8 mouse cellular contexts compared by ENCODE assay signal in the genomic region with DNA sequence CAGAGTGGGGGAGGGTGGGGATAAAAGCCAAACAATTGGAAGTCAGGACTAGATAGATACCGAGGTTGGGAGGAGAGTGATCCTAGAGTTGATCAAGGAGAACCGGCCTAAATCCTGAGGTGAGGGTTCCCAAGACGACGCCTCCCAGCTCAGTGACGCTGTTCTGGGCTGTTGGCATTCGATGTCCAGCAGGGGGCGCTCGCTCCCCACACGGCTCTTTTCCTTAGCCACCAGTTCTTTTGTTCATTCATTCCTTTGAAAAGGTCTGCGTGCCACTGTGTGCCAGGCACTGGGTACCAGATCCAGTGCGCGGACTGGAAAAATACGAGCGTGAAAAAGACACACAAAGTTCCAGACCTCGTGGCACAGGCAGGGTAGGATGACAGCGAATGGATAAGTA. TPM values are rescaled to one million over a fixed set of nuclear protein-coding genes. Genes with fewer than 3 reads are reported as not detected.
DNase-seq lines count a peak whose midpoint lies in the region; ATAC-seq and TF ChIP-seq lines count a peak whose summit lies in the region.

No protein-coding gene starts in this region.

- H3K9ac ChIP-seq in heart, adult 2 months (ENCODE audit: low read depth, low read length), result no peak overlapping the region
- H3K9ac ChIP-seq in midbrain, embryonic 16.5 days (ENCODE audit: low read depth, low read length), result no peak overlapping the region

- ATAC-seq in midbrain, embryonic 16.5 days, result no peak

- no peaks in the 10 kb centered on the region for H3K79me2 ChIP-seq in heart, adult 2 months (replicated peaks; ENCODE audit: control insufficient read depth, insufficient read depth, low read length)

- peak; percentile 91 for TF ChIP-seq CTCF in heart, adult 2 months (IDR thresholded peaks at IDR 0.05)
- TF ChIP-seq CTCF in cortical plate, adult 2 months (IDR thresholded peaks at IDR 0.05; ENCODE audit: extremely low read depth, insufficient read depth, low read length), result peak; percentile 86
- TF ChIP-seq CTCF in spleen, adult 2 months (IDR thresholded peaks at IDR 0.05; ENCODE audit: extremely low read depth, insufficient read depth, insufficient read length, insufficient replicate concordance), result peak; percentile 97

- peak; percentile 56 to 77 for DNase-seq in heart, adult 2 months
- DNase-seq in heart, adult 11 months, result no peak
- peak; percentile 67 for DNase-seq in gastrocnemius, postnatal 14 days
- peak; percentile 52 to 77 for DNase-seq in kidney, adult 8-10 months
- DNase-seq in left cerebral cortex, postnatal 4 days, result peak; percentile 82
- peak in 1 of 2 experiments; percentile 70 for DNase-seq in spleen, adult 2 months (ENCODE audit: low read depth in 1 of 2, low spot score in 2 of 2)

- TF ChIP-seq POLR2A in heart, adult 2 months (IDR thresholded peaks at IDR 0.05; ENCODE audit: insufficient read depth, low read depth, low read length), result no peak
- TF ChIP-seq POLR2A in cortical plate, adult 2 months (IDR thresholded peaks at IDR 0.05; ENCODE audit: extremely low read depth, insufficient read depth, low read length), result no peak
- TF ChIP-seq POLR2A in spleen, adult 2 months (IDR thresholded peaks at IDR 0.05; ENCODE audit: low read depth, low read length), result no peak

- H3K27me3 ChIP-seq in heart, adult 2 months (ENCODE audit: control insufficient read depth, insufficient read depth, low read length), result no peaks in the 10 kb centered on the region
- H3K27me3 ChIP-seq in midbrain, embryonic 16.5 days (ENCODE audit: control insufficient read depth, insufficient read depth, low read depth, low read length), result no peaks in the 10 kb centered on the region
- no peaks in the 10 kb centered on the region for H3K27me3 ChIP-seq in spleen, adult 2 months (ENCODE audit: control insufficient read depth, insufficient read depth, low read length)

- no peak for TF ChIP-seq EP300 in heart, adult 2 months (IDR thresholded peaks at IDR 0.05; ENCODE audit: insufficient read depth, low read depth, low read length)

- peak overlapping the region; percentile 32 for H3K4me2 ChIP-seq in midbrain, embryonic 16.5 days (ENCODE audit: low read length)

- H3K4me3 ChIP-seq in heart, adult 2 months, result no peak overlapping the region
- no peak overlapping the region for H3K4me3 ChIP-seq in cortical plate, adult 2 months (ENCODE audit: insufficient read depth, low read length)
- H3K4me3 ChIP-seq in midbrain, embryonic 16.5 days (ENCODE audit: low read depth, low read length), result no peak overlapping the region
- H3K4me3 ChIP-seq in spleen, adult 2 months (ENCODE audit: extremely low read depth, insufficient read depth, insufficient read length), result no peak overlapping the region

- H3K27ac ChIP-seq in heart, adult 2 months, result no peak overlapping the region
- no peak overlapping the region for H3K27ac ChIP-seq in cortical plate, adult 2 months (ENCODE audit: insufficient read depth, low read length)
- H3K27ac ChIP-seq in midbrain, embryonic 16.5 days (ENCODE audit: low read length), result no peak overlapping the region
- no peak overlapping the region for H3K27ac ChIP-seq in spleen, adult 2 months (ENCODE audit: insufficient read depth, low read length)

- no peaks in the 10 kb centered on the region for H3K36me3 ChIP-seq in heart, adult 2 months (ENCODE audit: control insufficient read depth, insufficient read depth, low read length)
- H3K36me3 ChIP-seq in midbrain, embryonic 16.5 days (ENCODE audit: control insufficient read depth, insufficient read depth, low read length), result no peaks in the 10 kb centered on the region
- no peaks in the 10 kb centered on the region for H3K36me3 ChIP-seq in spleen, adult 2 months (ENCODE audit: control insufficient read depth, insufficient read depth, low read length)

- WGBS in heart, adult 2 months, result 5% methylated on average over 16 of the region's 16 CpGs
- 5% methylated on average over 16 of the region's 16 CpGs for WGBS in midbrain, embryonic 16.5 days
- WGBS in spleen, adult 2 months, result 6% methylated on average over 16 of the region's 16 CpGs

- intact Hi-C loops in heart, adult 2 months (cut with DNase I), result loop anchor here (2.0 to 5.0 kb wide), 3 partner anchors 46 to 255 kb away; no protein-coding TSS in a partner anchor
- intact Hi-C loops in gastrocnemius, postnatal 14 days (cut with DNase I; ENCODE audit: low total_unique reads), result loop anchor here (5.0 kb wide), 1 partner anchor 41 kb away; no protein-coding TSS in a partner anchor
- intact Hi-C loops in left cerebral cortex, postnatal 4 days (cut with DNase I), result no loop called here

- no peaks in the 10 kb centered on the region for H3K4me1 ChIP-seq in heart, adult 2 months (ENCODE audit: control insufficient read depth, insufficient read depth, low read length)
- no peaks in the 10 kb centered on the region for H3K4me1 ChIP-seq in cortical plate, adult 2 months (ENCODE audit: control insufficient read depth, insufficient read depth, low read length)
- no peaks in the 10 kb centered on the region for H3K4me1 ChIP-seq in midbrain, embryonic 16.5 days (ENCODE audit: control insufficient read depth, insufficient read depth, low read length)
- H3K4me1 ChIP-seq in spleen, adult 2 months (ENCODE audit: control insufficient read depth, insufficient read depth, insufficient read length), result no peaks in the 10 kb centered on the region

- H3K9me3 ChIP-seq in midbrain, embryonic 16.5 days (replicated peaks; ENCODE audit: control insufficient read depth, low read length, poor library complexity, severe bottlenecking), result no peaks in the 10 kb centered on the region

RNA-seq across cellular contexts. Expression of a gene that starts 17.3 kb away (rescaled TPM):
- not detected for total RNA-seq in heart, adult 2 months (2021)
- polyA plus RNA-seq in heart, adult 2 months (2012; rRNA removed), result not detected in 2 replicates
- polyA plus RNA-seq in cortical plate, adult 2 months (2012; rRNA removed), result not detected in 2 replicates
- total RNA-seq in gastrocnemius, postnatal 14 days (2021), result 1 to 10 TPM; 1.9 to 3.0 TPM
- total RNA-seq in left cerebral cortex, postnatal 4 days (2021), result not detected
- polyA plus RNA-seq in midbrain, embryonic 16.5 days (2015; fragmentation: Nextera tagmentation; extraction: Ambion mirVana), result 0.37 and 0.44 TPM in 2 replicates
- 0.11 and 0.42 TPM in 2 replicates for polyA plus RNA-seq in spleen, adult 2 months (2012; rRNA removed)

RNA-seq across cellular contexts. Expression of a gene that starts 17.7 kb away (rescaled TPM):
- not detected for total RNA-seq in heart, adult 2 months (2021)
- polyA plus RNA-seq in heart, adult 2 months (2012; rRNA removed), result not detected in 2 replicates
- not detected in 2 replicates for polyA plus RNA-seq in cortical plate, adult 2 months (2012; rRNA removed)
- not detected for total RNA-seq in gastrocnemius, postnatal 14 days (2021)
- not detected for total RNA-seq in left cerebral cortex, postnatal 4 days (2021)
- not detected in 2 replicates for polyA plus RNA-seq in midbrain, embryonic 16.5 days (2015; fragmentation: Nextera tagmentation; extraction: Ambion mirVana)
- polyA plus RNA-seq in spleen, adult 2 months (2012; rRNA removed), result 3.6 and 3.8 TPM in 2 replicates

RNA-seq across cellular contexts. Expression of a gene that starts 24.7 kb away (rescaled TPM):
- not detected for total RNA-seq in heart, adult 2 months (2021)
- polyA plus RNA-seq in heart, adult 2 months (2012; rRNA removed), result 0.49 TPM in 1 of 2 replicates, not detected in the other
- polyA plus RNA-seq in cortical plate, adult 2 months (2012; rRNA removed), result 4.5 and 5.1 TPM in 2 replicates
- total RNA-seq in gastrocnemius, postnatal 14 days (2021), result not detected
- total RNA-seq in left cerebral cortex, postnatal 4 days (2021), result 1 to 10 TPM; 5.8 to 8.5 TPM
- polyA plus RNA-seq in midbrain, embryonic 16.5 days (2015; fragmentation: Nextera tagmentation; extraction: Ambion mirVana), result 3.8 and 6.6 TPM in 2 replicates
- polyA plus RNA-seq in spleen, adult 2 months (2012; rRNA removed), result 4.3 and 5.3 TPM in 2 replicates

RNA-seq across cellular contexts. Expression of a gene that starts 35.2 kb away (rescaled TPM):
- 10 to 100 TPM; 28.3 to 28.8 TPM for total RNA-seq in heart, adult 2 months (2021)
- 21.6 and 34.2 TPM in 2 replicates for polyA plus RNA-seq in heart, adult 2 months (2012; rRNA removed)
- 66.2 and 68.2 TPM in 2 replicates for polyA plus RNA-seq in cortical plate, adult 2 months (2012; rRNA removed)
- 10 to 100 TPM; 11.3 to 13.0 TPM for total RNA-seq in gastrocnemius, postnatal 14 days (2021)
- total RNA-seq in left cerebral cortex, postnatal 4 days (2021), result 10 to 100 TPM; 49.1 to 57.1 TPM
- 45.7 and 48.6 TPM in 2 replicates for polyA plus RNA-seq in midbrain, embryonic 16.5 days (2015; fragmentation: Nextera tagmentation; extraction: Ambion mirVana)
- 13.0 and 14.1 TPM in 2 replicates for polyA plus RNA-seq in spleen, adult 2 months (2012; rRNA removed)

RNA-seq across cellular contexts. Expression of a gene that starts 58.9 kb away (rescaled TPM):
- 1 to 10 TPM; 4.1 to 5.8 TPM for total RNA-seq in heart, adult 2 months (2021)
- 9.0 and 19.2 TPM in 2 replicates for polyA plus RNA-seq in heart, adult 2 months (2012; rRNA removed)
- 4.2 and 5.5 TPM in 2 replicates for polyA plus RNA-seq in cortical plate, adult 2 months (2012; rRNA removed)
- total RNA-seq in gastrocnemius, postnatal 14 days (2021), result 1 to 10 TPM in 1 of 2 experiments, under 1 TPM in 1; 0.51 to 1.7 TPM
- total RNA-seq in left cerebral cortex, postnatal 4 days (2021), result 1 to 10 TPM; 1.1 to 1.6 TPM
- 0.92 and 2.1 TPM in 2 replicates for polyA plus RNA-seq in midbrain, embryonic 16.5 days (2015; fragmentation: Nextera tagmentation; extraction: Ambion mirVana)
- polyA plus RNA-seq in spleen, adult 2 months (2012; rRNA removed), result 400 and 461 TPM in 2 replicates
